Mouse (Mus musculus) heart, postnatal 25 days (tissue): ENCODE measurements at regions not wholly inside any gene's neighbourhood (a gene's known extent, or its start where the extent isn't known, plus 50 kb on each side); places are given as distances from the start of the nearest gene placed in this dataset.

Experiments
- DNase-seq: peaks from one replicate; pipeline ENCODE4 v3.0.0; 2022; ENCODE audit warnings: low spot score
- intact Hi-C: fragments of 180-260 bp; cut with DNase I; formaldehyde crosslinking; loops from one replicate; pipeline ENCODE4 v1.15.1; 2025

GRCm38 (mm10) chr1:105148048-105148447 is 208.5 kb downstream of the Rnf152 start:
- no peak for DNase-seq
- intact Hi-C loops, result no loop called here

GRCm38 (mm10) chr1:105123936-105124335 is 232.6 kb downstream of the Rnf152 start:
- intact Hi-C loops, result no loop called here
- DNase-seq, result no peak

GRCm38 (mm10) chr1:105117888-105118287 is 238.6 kb downstream of the Rnf152 start:
- no peak for DNase-seq
- intact Hi-C loops, result no loop called here

GRCm38 (mm10) chr1:105116231-105116630 is 240.3 kb downstream of the Rnf152 start:
- no peak for DNase-seq

GRCm38 (mm10) chr1:105115391-105115790 is 241.1 kb downstream of the Rnf152 start:
- intact Hi-C loops, result no loop called here
- no peak for DNase-seq

More at GRCm38 (mm10) chr1:105116231-105116630, 240.3 kb downstream of the Rnf152 start:
- intact Hi-C loops, result no loop called here

GRCm38 (mm10) chr1:105114835-105115234 is 241.7 kb downstream of the Rnf152 start:
- intact Hi-C loops, result no loop called here
- no peak for DNase-seq

GRCm38 (mm10) chr1:105112762-105113525 is 243.6 kb downstream of the Rnf152 start:
- DNase-seq, result no peak
- intact Hi-C loops, result no loop called here

- intact Hi-C loops, result no loop called here
Measured at GRCm38 (mm10) chr1:105111236-105111635, 245.3 kb downstream of the Rnf152 start.

GRCm38 (mm10) chr1:105110581-105111210 is 245.8 kb downstream of the Rnf152 start:
- intact Hi-C loops, result no loop called here

More at GRCm38 (mm10) chr1:105111236-105111635, 245.3 kb downstream of the Rnf152 start:
- DNase-seq, result no peak

GRCm38 (mm10) chr1:105107836-105108235 is 248.7 kb downstream of the Rnf152 start:
- no peak for DNase-seq

More at GRCm38 (mm10) chr1:105110581-105111210, 245.8 kb downstream of the Rnf152 start:
- no peak for DNase-seq

GRCm38 (mm10) chr1:105107257-105107656 is 249.3 kb downstream of the Rnf152 start:
- no peak for DNase-seq
- intact Hi-C loops, result no loop called here

More at GRCm38 (mm10) chr1:105107836-105108235, 248.7 kb downstream of the Rnf152 start:
- intact Hi-C loops, result no loop called here

GRCm38 (mm10) chr1:105105211-105105610 is 251.3 kb downstream of the Rnf152 start:
- DNase-seq, result no peak
- intact Hi-C loops, result no loop called here

- no peak for DNase-seq
- intact Hi-C loops, result no loop called here
Measured at GRCm38 (mm10) chr1:105095091-105095490, 261.4 kb downstream of the Rnf152 start.

- intact Hi-C loops, result loop anchor here (5.0 kb wide), 2 partner anchors 103 to 107 kb away; no protein-coding TSS in a partner anchor
- DNase-seq, result no peak
Measured at GRCm38 (mm10) chr1:105094500-105094899, 262.0 kb downstream of the Rnf152 start.

GRCm38 (mm10) chr1:105093875-105094274 is 262.6 kb downstream of the Rnf152 start:
- intact Hi-C loops, result loop anchor here (2.0 to 5.0 kb wide), 4 partner anchors 103 to 537 kb away; no protein-coding TSS in a partner anchor
- no peak for DNase-seq

GRCm38 (mm10) chr1:105093012-105093411 is 263.5 kb downstream of the Rnf152 start:
- DNase-seq, result no peak
- intact Hi-C loops, result loop anchor here (2.0 to 5.0 kb wide), 4 partner anchors 104 to 538 kb away; no protein-coding TSS in a partner anchor

GRCm38 (mm10) chr1:105092309-105092904 is 264.1 kb downstream of the Rnf152 start:
- intact Hi-C loops, result loop anchor here (2.0 to 5.0 kb wide), 4 partner anchors 105 to 538 kb away; no protein-coding TSS in a partner anchor
- DNase-seq, result no peak

- intact Hi-C loops, result no loop called here
- DNase-seq, result no peak
Measured at GRCm38 (mm10) chr1:105088765-105089520, 267.6 kb downstream of the Rnf152 start.

GRCm38 (mm10) chr1:105087623-105088022 is 268.9 kb downstream of the Rnf152 start:
- intact Hi-C loops, result no loop called here
- DNase-seq, result no peak

- intact Hi-C loops, result no loop called here
- no peak for DNase-seq
Measured at GRCm38 (mm10) chr1:105084556-105084955, 272.0 kb downstream of the Rnf152 start.
